Mouse (Mus musculus): ENCODE measurements around the gene Ap2s1.

Ap2s1 gene

DNA sequence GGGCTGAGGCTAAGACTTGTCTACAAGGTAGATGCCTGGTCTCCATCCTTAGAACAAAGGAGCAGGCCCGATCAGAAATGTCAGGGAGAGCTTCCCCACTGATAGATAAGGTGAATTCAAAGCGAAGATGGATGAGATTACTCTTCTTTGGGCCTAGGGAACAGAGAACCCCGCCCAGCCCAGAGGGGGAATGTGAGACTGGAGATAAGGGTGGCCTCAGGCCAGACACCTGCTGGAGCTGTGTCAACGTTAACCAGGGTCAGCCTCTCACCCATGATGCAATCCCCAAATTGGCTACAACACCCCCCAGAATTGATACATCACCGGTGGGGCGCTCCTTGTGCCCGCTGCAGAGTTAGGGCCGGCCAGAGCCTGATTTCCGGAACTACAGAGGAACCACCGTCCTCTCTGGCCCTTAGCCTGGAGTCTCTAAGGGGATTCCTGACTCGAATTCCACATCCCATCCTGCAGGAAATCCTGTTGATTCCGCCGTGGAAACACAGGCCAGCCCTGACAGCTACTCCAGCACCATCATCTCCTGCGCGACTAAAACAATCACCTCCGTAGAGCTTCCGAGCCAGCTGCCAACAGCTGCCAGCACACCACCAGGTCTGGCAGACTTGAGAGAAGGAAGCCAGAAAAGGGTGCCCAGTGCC, 17.3 kb downstream of the Ap2s1 start:
- no peak for DNase-seq

DNA sequence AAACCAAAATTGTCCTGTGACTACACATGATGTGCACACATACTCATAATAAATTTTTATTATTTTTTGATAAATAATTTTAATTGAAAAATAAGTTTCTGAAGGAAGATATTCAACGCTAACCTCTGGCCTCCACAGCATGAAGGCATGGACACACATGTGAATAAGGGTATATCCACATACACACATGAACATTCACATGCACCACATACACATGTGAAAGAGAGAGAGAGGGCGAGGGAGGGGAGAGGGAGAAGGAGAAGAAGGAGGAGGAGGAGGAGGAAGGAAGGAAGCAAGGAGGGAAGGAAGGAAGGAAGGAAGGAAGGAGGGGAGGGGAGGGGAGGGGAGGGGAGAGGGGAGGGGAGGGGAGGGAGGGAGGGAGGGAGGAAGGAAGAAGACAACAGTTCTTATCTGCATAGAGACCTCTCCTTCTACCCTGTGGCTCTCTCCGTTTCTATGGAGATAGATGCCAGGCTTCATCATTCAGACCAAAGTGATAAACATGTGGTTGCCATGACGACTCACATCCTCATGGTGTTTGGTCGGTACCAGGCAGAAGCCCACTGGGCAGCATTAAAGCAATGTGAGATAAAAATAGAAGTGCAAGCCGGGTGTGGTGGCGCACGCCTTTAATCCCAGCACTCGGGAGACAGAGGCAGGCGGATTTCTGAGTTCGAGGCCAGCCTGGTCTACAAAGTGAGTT, 20.8 kb downstream of the Ap2s1 start:
- DNase-seq, result no peak

DNA sequence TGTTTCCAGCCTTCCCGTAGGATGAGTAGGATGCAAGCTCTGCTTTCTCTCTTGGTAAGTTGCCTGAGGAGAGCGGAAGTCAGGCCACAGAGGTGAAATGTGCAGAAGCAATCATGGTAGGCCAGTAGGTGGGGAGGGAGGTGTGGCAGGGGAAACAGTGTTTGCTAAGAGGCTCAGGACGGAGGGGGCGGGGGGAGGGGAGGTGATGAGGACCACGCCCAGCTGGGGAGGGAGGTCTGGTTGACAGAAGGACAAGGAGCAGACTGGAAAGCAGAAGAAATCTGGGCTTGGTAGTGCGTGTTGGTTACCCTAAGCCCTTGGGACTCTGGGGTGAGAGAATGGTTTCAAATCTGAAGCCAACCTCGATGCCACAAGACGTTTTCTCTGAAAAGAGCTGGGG, 22.1 kb downstream of the Ap2s1 start:
- DNase-seq, result peak in 1 of 2 experiments; percentile 44

DNA sequence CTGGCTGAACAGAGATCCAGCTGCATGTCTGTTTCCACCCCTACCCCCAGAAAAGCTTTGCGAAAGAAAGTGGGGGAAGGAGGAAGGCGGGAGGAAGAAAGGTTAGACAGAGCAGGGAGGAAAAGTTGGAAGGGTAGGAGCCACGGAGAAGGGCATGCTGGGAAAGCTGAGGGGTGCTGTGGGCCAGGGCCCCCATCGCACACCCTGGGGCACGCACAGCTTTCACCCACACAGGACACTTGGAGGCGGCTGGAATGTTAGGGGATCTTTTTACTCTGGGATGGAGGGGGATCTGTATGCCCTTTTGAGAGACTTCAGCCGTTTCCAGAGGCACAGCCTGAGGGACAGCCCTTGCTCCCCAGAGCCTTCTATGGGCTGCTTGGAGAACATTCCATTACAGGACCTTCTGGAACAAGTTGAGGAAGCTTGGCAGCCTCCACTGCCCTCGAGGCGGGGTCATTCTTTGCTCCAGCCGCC, 22.8 kb downstream of the Ap2s1 start:
- DNase-seq, result no peak

DNA sequence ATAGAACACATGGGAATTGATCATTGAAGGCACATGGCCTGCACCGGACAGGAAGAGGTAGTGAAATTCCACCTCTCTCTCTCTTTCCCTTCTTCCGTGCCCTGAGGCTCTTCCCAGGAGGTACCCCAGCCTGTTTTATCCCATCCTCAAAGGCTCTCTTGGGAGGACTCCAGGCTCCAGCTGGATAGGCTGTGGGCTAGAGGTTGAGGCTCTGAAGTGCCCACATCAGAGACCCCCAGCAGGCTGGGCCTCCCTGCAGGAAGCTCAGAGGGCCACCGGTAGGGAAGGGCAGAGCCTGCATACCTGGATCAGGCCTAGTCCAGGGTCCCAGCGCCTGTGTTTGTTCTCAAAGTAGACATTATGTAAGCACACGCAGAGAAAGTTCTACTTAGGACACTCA, 23.4 kb downstream of the Ap2s1 start:
- DNase-seq, result no peak

GRCm38 (mm10) chr7:16763463-16764218, 25.4 kb downstream of the Ap2s1 start:
- no peak for DNase-seq

DNA sequence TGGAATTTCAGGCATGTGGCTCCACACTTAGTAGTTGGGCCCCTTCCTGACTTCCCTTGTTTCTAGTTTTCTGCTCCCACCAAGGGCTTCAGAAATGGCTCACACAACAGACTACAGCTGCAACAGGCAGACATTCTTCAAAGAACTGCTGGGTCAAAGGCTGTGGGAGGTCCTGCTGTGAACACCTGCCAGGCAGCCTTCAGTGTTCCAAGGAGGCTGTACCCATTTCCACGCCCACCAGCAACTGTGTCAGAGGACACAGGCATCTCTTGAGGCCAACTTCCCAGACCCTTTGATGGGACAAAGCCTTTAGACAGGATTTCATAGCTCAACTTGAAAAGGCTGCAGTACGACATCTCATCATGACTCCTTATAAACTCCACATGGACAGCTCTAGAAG, 28.2 kb downstream of the Ap2s1 start:
- peak; percentile 64 to 82 for DNase-seq

GRCm38 (mm10) chr7:16775888-16776287, 37.7 kb downstream of the Ap2s1 start:
- no peak for DNase-seq

- DNase-seq, result no peak
These were observed 41.9 kb downstream of the Ap2s1 start for GRCm38 (mm10) chr7:16780076-16780475.

GRCm38 (mm10) chr7:16780825-16781554, 42.8 kb downstream of the Ap2s1 start, which contains the start of gene Slc1a5:
TSS of gene Slc1a5 (plus strand) at chr7:16781340.
- DNase-seq, result peak; percentile 96 to 97

DNA sequence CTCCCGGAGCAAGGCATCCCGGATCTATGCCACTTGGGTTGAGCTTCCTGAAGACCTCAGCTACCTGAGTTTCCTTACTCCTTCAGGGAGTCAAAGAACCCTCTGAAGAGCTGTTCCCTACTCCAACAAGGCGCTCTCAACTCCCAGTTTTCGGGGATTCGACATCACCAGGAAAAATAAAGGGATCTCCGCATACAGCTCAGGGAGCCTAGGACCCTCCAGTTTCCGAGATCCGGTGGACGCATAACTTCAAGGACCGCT, 43.3 kb downstream of the Ap2s1 start:
- DNase-seq, result no peak

DNA sequence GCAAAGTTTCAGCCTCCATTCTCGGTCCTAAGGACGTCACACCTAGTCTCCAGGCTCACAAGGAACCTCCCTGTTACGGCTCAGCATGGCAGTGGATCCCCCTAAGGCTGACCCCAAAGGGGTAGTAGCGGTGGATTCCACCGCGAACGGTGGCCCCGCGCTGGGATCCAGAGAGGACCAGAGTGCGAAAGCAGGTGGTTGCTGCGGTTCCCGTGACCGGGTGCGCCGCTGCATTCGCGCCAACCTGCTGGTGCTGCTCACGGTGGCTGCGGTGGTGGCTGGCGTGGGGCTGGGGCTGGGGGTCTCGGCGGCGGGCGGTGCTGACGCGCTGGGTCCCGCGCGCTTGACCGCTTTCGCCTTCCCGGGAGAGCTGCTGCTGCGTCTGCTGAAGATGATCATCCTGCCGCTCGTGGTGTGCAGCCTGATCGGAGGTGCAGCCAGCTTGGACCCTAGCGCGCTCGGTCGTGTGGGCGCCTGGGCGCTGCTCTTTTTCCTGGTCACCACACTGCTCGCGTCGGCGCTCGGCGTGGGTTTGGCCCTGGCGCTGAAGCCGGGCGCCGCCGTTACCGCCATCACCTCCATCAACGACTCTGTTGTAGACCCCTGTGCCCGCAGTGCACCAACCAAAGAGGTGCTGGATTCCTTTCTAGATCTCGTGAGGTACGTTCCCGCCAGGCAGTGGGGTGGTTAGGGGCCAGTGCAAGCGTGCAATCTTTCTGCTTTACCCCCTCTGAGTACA, 43.8 kb downstream of the Ap2s1 start:
- DNase-seq, result peak; percentile 48 to 60

GRCm38 (mm10) chr7:16782555-16783125, 44.4 kb downstream of the Ap2s1 start:
- DNase-seq, result no peak

- DNase-seq, result peak; percentile 51 to 56
These were observed 45.0 kb downstream of the Ap2s1 start for GRCm38 (mm10) chr7:16783224-16783688.

- no peak for DNase-seq
These were observed 45.7 kb downstream of the Ap2s1 start for GRCm38 (mm10) chr7:16783758-16784415.

DNA sequence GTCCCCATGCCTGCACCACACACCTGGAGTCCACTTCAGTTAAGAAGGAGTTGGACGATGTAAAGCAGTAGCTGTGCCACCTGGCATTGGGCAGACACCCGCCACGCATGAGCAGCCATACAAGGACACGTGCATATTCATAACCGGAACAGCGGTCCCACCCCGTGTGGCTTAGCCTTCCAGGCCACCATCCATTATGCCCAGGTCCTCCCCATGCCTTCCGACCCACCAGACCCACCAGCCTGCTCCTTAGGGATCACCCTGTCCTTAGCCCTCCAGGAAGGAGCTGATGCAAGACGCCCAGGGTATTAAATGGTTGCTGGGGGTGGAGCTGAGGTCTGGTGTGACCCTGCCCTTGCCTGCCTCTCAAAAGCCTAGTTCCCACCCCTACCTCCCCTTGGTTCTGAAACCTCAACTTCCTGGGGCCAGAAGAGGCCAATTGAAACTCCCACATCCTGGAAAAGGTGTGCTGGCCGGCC, 46.3 kb downstream of the Ap2s1 start:
- no peak for DNase-seq

- DNase-seq, result no peak
These were observed 47.4 kb downstream of the Ap2s1 start for GRCm38 (mm10) chr7:16785541-16786083.

DNA sequence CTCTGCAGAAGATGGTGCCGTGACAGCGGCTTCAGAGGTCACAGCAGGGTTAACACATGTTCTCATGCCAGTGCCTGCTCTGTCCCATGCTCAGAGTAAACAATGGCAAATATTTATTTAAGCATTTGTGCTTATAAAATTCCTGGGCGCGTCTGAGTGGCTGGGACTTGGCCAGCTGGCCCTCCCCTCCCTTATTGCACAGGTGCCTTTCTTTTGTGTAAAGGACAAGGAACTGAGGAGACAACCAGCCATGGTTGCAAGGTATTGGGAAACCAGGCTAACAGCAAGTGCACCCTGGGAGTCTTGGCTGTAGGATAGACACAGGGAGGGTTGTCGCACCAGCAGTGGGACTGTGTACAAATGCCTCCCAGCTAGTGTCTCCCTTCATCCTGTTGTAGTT, 54.1 kb downstream of the Ap2s1 start:
- no peak for DNase-seq

- DNase-seq, result no peak
These were observed 55.0 kb downstream of the Ap2s1 start for GRCm38 (mm10) chr7:16793010-16793725.

DNA sequence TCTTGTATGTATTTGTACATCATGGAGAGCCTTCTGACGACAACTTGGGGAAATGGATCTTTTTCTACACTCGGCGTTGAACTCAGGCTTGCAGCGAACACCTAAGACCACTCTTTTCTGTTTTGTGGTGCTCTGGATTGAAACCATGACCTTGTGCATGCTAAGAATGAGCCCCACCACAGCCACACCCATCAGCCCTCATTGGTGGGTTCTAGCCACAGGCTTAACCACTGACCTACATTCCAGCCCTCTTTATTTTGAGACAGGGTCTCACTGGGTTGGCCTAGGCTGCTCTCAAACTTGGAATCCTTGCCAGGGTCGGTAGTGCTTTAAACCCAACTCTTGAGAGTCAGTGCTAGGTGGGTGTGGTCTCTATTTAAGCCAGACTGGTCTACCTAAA, 56.7 kb downstream of the Ap2s1 start:
- DNase-seq, result peak; percentile 22 to 49
